Mouse (Mus musculus) kidney, embryonic 15.5 days (tissue): ENCODE data around the gene Eno3. TPM values are rescaled to one million over a fixed set of nuclear protein-coding genes. Genes with fewer than 3 reads are reported as not detected.

Experiments used
- ATAC-seq: fragments of 200-750 bp; cut with Nextera tagmentation; replicated peaks from 2 replicates; pipeline ENCODE4 v1.8.0; 2017; ENCODE audit warnings: moderate TSS enrichment; ENCODE audit not compliant: low FRiP score
- H3K27ac ChIP-seq: fragments of 300-500 bp; sonication (generic); 2 replicates; pipeline ENCODE4 v1.5.1; 2015; ENCODE audit warnings: mild to moderate bottlenecking, inconsistent platforms
- H3K27me3 ChIP-seq: fragments of 300-500 bp; sonication (generic); 2 replicates; pipeline ENCODE4 v1.6.1; 2015; ENCODE audit warnings: inconsistent platforms
- H3K36me3 ChIP-seq: fragments of 300-500 bp; sonication (generic); 2 replicates; pipeline ENCODE4 v1.6.1; 2015; ENCODE audit warnings: inconsistent platforms
- H3K4me1 ChIP-seq: fragments of 300-500 bp; sonication (generic); 2 replicates; pipeline ENCODE4 v1.6.1; 2015; ENCODE audit warnings: inconsistent platforms
- H3K4me2 ChIP-seq: fragments of 300-500 bp; sonication (generic); 2 replicates; pipeline ENCODE4 v1.6.1; 2015; ENCODE audit warnings: moderate library complexity, mild to moderate bottlenecking, inconsistent platforms
- H3K4me3 ChIP-seq: fragments of 300-500 bp; sonication (generic); replicated peaks from 2 replicates; pipeline ENCODE4 v1.5.1; 2015; ENCODE audit warnings: mild to moderate bottlenecking, inconsistent platforms
- H3K9ac ChIP-seq: fragments of 300-500 bp; sonication (generic); 2 replicates; pipeline ENCODE4 v1.6.1; 2015; ENCODE audit warnings: mild to moderate bottlenecking, inconsistent platforms
- H3K9me3 ChIP-seq: fragments of 300-500 bp; sonication (generic); replicated peaks from 2 replicates; pipeline ENCODE4 v1.6.1; 2016; ENCODE audit warnings: inconsistent platforms
- WGBS: fragments of 180-500 bp; shearing (Covaris S2); methylation state at CpG from one replicate; pipeline ENCODE4 v1.1.7; 2015; ENCODE audit warnings: mixed read lengths; 5-methylcytosine and 5-hydroxymethylcytosine counted together
- polyA plus RNA-seq: library from polyadenylated mRNA; unstranded; fragments of >200 nt; fragmentation: Nextera tagmentation; extraction: Ambion mirVana; gene quantifications from 2 replicates; pipeline ENCODE4 v1.2.1, GENCODE M21; 2015

Eno3 gene
- polyA plus RNA-seq, 1 experiment from 2014 or later: 30.3 TPM

- Histone ChIP-seq H3K4me2 (no peak overlapping the region), H3K9ac (no peak overlapping the region), H3K27ac (no peak overlapping the region), H3K4me1 (0 out of 2 replicates have a peak, but pooled peaks cover 4% of the 10 kb centered on the region), H3K9me3 (no peaks in the 10 kb centered on the region), H3K4me3 (no peak overlapping the region), H3K36me3 (no peaks in the 10 kb centered on the region), H3K27me3 (no peaks in the 10 kb centered on the region)
- whole genome bisulfite sequencing: 62% methylated on average over 4 of the region's 4 CpGs
- ATAC-seq: no peak
Measured at GRCm38 (mm10) chr11:70626877-70627276, 30.1 kb upstream of the Eno3 start.

GRCm38 (mm10) chr11:70628431-70628830, 28.6 kb upstream of the Eno3 start:
- WGBS: 58% methylated on average over 2 of the region's 2 CpGs
- no peak overlapping the region for H3K27ac ChIP-seq

DNA sequence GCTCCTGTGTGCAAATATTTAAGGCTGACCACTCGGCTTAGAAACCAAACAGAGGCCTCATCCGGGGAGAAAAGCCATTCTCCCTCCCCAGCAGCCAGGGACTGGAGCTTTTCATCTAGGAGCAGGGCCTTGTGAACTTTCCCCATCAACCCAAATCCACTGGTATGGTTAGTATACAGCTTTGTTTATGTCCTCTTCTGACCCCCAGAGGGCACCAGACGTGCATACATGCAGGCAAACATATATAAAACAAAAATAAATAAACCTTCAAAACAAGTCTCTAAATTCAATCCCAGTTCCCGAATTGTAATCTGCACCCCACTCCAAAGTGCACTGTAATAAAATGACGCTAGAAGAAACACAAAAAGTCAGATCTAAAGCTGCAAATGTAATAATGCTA, 27.4 kb upstream of the Eno3 start:
- Histone ChIP-seq H3K9me3 (no peaks in the 10 kb centered on the region), H3K9ac (no peak overlapping the region), H3K4me1 (no peaks in the 10 kb centered on the region), H3K27ac (no peak overlapping the region), H3K4me2 (no peak overlapping the region), H3K4me3 (no peak overlapping the region), H3K36me3 (no peaks in the 10 kb centered on the region), H3K27me3 (no peaks in the 10 kb centered on the region)
- no peak for ATAC-seq
- 48% methylated on average over 5 of the region's 5 CpGs for WGBS

More at GRCm38 (mm10) chr11:70628431-70628830, 28.6 kb upstream of the Eno3 start:
- ATAC-seq: no peak
- H3K4me3 ChIP-seq: no peak overlapping the region
- no peaks in the 10 kb centered on the region for H3K36me3 ChIP-seq
- no peaks in the 10 kb centered on the region for H3K27me3 ChIP-seq
- no peaks in the 10 kb centered on the region for H3K4me1 ChIP-seq
- no peak overlapping the region for H3K4me2 ChIP-seq
- no peaks in the 10 kb centered on the region for H3K9me3 ChIP-seq
- H3K9ac ChIP-seq: no peak overlapping the region

DNA sequence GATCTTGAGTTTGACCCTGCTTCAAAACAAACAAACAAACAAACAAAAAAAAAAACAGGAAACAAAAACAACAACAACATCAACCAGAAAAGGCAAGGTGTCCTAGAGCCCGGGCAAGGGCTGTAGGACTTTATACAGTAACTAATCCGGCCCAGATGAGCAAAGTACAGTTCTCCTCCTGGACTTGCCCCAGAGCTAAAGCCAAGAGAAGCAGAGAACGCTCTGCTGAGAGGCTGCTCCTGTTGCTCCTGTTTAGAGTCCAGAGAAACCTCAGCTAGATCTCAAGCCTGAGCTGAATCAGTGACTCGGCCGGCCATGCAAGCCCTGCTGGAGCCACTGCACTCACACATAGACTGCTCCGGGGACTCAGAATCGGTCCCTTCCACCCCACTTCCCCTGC, 26.9 kb upstream of the Eno3 start:
- no peaks in the 10 kb centered on the region for H3K27me3 ChIP-seq
- H3K4me1 ChIP-seq: no peaks in the 10 kb centered on the region
- no peaks in the 10 kb centered on the region for H3K36me3 ChIP-seq
- no peak overlapping the region for H3K9ac ChIP-seq
- no peak overlapping the region for H3K4me3 ChIP-seq
- H3K27ac ChIP-seq: 0 out of 2 replicates have a peak overlapping the region, but pooled peaks have one; percentile 22
- H3K9me3 ChIP-seq: no peaks in the 10 kb centered on the region
- ATAC-seq: no peak
- H3K4me2 ChIP-seq: no peak overlapping the region
- 77% methylated on average over 7 of the region's 7 CpGs for WGBS

GRCm38 (mm10) chr11:70635601-70636000, 21.4 kb upstream of the Eno3 start:
- no peak for ATAC-seq
- Histone ChIP-seq H3K36me3 (no peaks in the 10 kb centered on the region), H3K9me3 (no peaks in the 10 kb centered on the region), H3K27ac (no peak overlapping the region), H3K4me3 (no peak overlapping the region), H3K4me2 (no peak overlapping the region), H3K4me1 (no peaks in the 10 kb centered on the region), H3K27me3 (no peaks in the 10 kb centered on the region), H3K9ac (no peak overlapping the region)
- 84% methylated on average over 4 of the region's 4 CpGs for WGBS

- no peaks in the 10 kb centered on the region for H3K9me3 ChIP-seq
- no peak overlapping the region for H3K4me3 ChIP-seq
- no peak overlapping the region for H3K4me2 ChIP-seq
- no peak overlapping the region for H3K9ac ChIP-seq
- no peaks in the 10 kb centered on the region for H3K27me3 ChIP-seq
- peaks cover 3% of the 10 kb centered on the region; the same call in 1 of the 2 replicates for H3K36me3 ChIP-seq
- WGBS: 100% methylated on average over 1 of the region's 1 CpGs
- H3K27ac ChIP-seq: no peak overlapping the region
- ATAC-seq: no peak
- H3K4me1 ChIP-seq: no peaks in the 10 kb centered on the region
Measured at GRCm38 (mm10) chr11:70637764-70638163, 19.2 kb upstream of the Eno3 start.

GRCm38 (mm10) chr11:70638293-70638692, 18.7 kb upstream of the Eno3 start:
- no peak for ATAC-seq
- Histone ChIP-seq H3K4me1 (no peaks in the 10 kb centered on the region), H3K36me3 (peaks cover 8% of the 10 kb centered on the region), H3K9me3 (no peaks in the 10 kb centered on the region), H3K4me3 (no peak overlapping the region), H3K4me2 (no peak overlapping the region), H3K9ac (no peak overlapping the region), H3K27ac (no peak overlapping the region), H3K27me3 (no peaks in the 10 kb centered on the region)
- WGBS: 91% methylated on average over 1 of the region's 1 CpGs

GRCm38 (mm10) chr11:70638714-70639278, 18.2 kb upstream of the Eno3 start, which contains the start of gene Gp1ba:
TSS of gene Gp1ba (plus strand) at chr11:70639122.
- ATAC-seq: no peak
- Histone ChIP-seq H3K27me3 (no peaks in the 10 kb centered on the region), H3K27ac (no peak within 1 kb of the TSS)

GRCm38 (mm10) chr11:70639976-70640375, 17.0 kb upstream of the Eno3 start:
- Histone ChIP-seq H3K9me3 (no peaks in the 10 kb centered on the region), H3K27ac (no peak overlapping the region), H3K36me3 (peaks cover 24% of the 10 kb centered on the region), H3K4me2 (no peak overlapping the region), H3K4me3 (no peak overlapping the region), H3K4me1 (no peaks in the 10 kb centered on the region), H3K9ac (no peak overlapping the region), H3K27me3 (no peaks in the 10 kb centered on the region)
- ATAC-seq: no peak
- WGBS: 86% methylated on average over 8 of the region's 8 CpGs

More at GRCm38 (mm10) chr11:70638714-70639278, 18.2 kb upstream of the Eno3 start, which contains the start of gene Gp1ba:
- Histone ChIP-seq H3K9me3 (no peaks in the 10 kb centered on the region), H3K4me2 (no peak within 1 kb of the TSS), H3K36me3 (peaks cover 13% of the 10 kb centered on the region), H3K4me3 (no peak within 1 kb of the TSS), H3K9ac (no peak within 1 kb of the TSS), H3K4me1 (no peaks in the 10 kb centered on the region)
- 51% methylated on average over 5 of the region's 5 CpGs for WGBS

DNA sequence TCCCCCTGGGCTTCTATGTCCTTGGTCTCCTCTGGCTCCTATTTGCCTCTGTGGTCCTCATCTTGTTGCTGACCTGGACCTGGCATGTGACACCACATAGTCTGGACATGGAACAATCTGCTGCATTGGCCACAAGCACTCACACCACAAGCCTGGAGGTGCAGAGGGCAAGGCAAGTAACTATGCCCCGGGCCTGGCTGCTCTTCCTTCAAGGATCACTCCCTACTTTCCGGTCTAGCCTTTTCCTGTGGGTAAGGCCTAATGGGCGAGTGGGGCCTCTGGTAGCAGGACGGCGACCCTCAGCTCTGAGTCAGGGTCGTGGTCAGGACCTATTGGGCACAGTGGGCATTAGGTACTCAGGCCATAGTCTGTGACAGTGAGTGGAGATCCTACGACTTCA, 15.8 kb upstream of the Eno3 start:
- peaks cover 34% of the 10 kb centered on the region for H3K36me3 ChIP-seq
- WGBS: 86% methylated on average over 7 of the region's 7 CpGs

GRCm38 (mm10) chr11:70643051-70643450, 14.0 kb upstream of the Eno3 start:
- Histone ChIP-seq H3K4me2 (no peak overlapping the region), H3K36me3 (peaks cover 34% of the 10 kb centered on the region), H3K27me3 (no peaks in the 10 kb centered on the region), H3K4me3 (no peak overlapping the region), H3K4me1 (peaks cover 18% of the 10 kb centered on the region), H3K9ac (no peak overlapping the region), H3K9me3 (no peaks in the 10 kb centered on the region), H3K27ac (no peak overlapping the region)
- no peak for ATAC-seq
- WGBS: 94% methylated on average over 6 of the region's 6 CpGs

More for the DNA sequence above, 15.8 kb upstream of the Eno3 start:
- Histone ChIP-seq H3K9me3 (no peaks in the 10 kb centered on the region), H3K4me2 (no peak overlapping the region), H3K4me3 (no peak overlapping the region), H3K27ac (no peak overlapping the region), H3K27me3 (no peaks in the 10 kb centered on the region), H3K9ac (no peak overlapping the region), H3K4me1 (peaks cover 11% of the 10 kb centered on the region)
- no peak for ATAC-seq

GRCm38 (mm10) chr11:70644564-70645103, 12.4 kb upstream of the Eno3 start:
- no peak overlapping the region for H3K4me2 ChIP-seq

More at GRCm38 (mm10) chr11:70644564-70645103, 12.4 kb upstream of the Eno3 start:
- H3K27ac ChIP-seq: no peak overlapping the region
- no peaks in the 10 kb centered on the region for H3K27me3 ChIP-seq
- peaks cover 49% of the 10 kb centered on the region for H3K36me3 ChIP-seq
- 95% methylated on average over 8 of the region's 8 CpGs for WGBS
- peaks cover 34% of the 10 kb centered on the region for H3K4me1 ChIP-seq
- H3K4me3 ChIP-seq: no peak overlapping the region
- ATAC-seq: no peak
- no peak overlapping the region for H3K9ac ChIP-seq
- no peaks in the 10 kb centered on the region for H3K9me3 ChIP-seq
